Mouse (Mus musculus) liver, postnatal 0 days (tissue): ENCODE measurements around the gene Etnk1.

Source experiments
- CTCF ChIP-seq: sonication (generic); IDR thresholded peaks from 2 replicates; pipeline ENCODE4 v1.5.1; 2016; ENCODE audit warnings: antibody characterized with exemption, low read depth
- EP300 ChIP-seq: IDR thresholded peaks from 2 replicates; pipeline ENCODE4 v1.6.1; 2016; ENCODE audit warnings: antibody characterized with exemption, low read depth, mild to moderate bottlenecking

DNA sequence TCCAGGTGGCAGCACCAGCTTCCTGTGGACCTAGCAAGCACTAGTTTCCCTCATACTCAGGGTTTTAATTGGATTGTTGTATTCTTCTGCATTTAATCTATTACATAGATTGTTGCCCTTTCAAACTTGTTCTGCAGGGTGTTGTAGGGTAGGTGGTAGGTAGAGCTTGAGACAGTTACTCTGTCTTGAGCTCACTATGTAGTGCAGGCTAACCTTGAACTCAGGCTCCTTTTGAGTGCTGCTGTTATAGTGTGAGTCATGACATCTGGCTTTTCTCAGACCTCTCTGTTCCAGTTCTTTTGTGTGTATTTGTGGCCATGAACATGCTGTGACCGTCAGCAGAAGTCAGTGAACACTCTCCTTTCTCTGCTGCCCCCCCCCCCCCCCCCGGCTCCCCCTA, 12.7 kb downstream of the Etnk1 start:
- TF ChIP-seq EP300 (no peak), CTCF (no peak)
